Mouse (Mus musculus) T-helper 17 cell (primary cell): ENCODE results near the gene Ccdc51.

ENCODE experiments used
- in situ Hi-C, 2 experiments: fragments of 300-600 bp; cut with MboI, MseI; formaldehyde crosslinking; loops; 1 replicate in 1 of 2; 2 replicates in 1 of 2; pipeline ENCODE4 v1.15.1; 2025; ENCODE audit warnings: high pct_unique_total_duplicates in 2 of 2

The Ccdc51 gene

GRCm38 (mm10) chr9:109093786-109094552, 11.7 kb downstream of the Ccdc51 start:
- in situ Hi-C loops = loop anchor here in 1 of 2 experiments (25.0 kb wide), 1 partner anchor 1557 kb away; the partner anchor contains the start of genes Cyb561d2, Nprl2, Tmem115 and Zmynd10

GRCm38 (mm10) chr9:109094553-109095136, 12.4 kb downstream of the Ccdc51 start:
- in situ Hi-C loops = loop anchor here in 1 of 2 experiments (25.0 kb wide), 1 partner anchor 1557 kb away; the partner anchor contains the start of genes Cyb561d2, Nprl2, Tmem115 and Zmynd10

GRCm38 (mm10) chr9:109095137-109095982, 13.1 kb downstream of the Ccdc51 start, which contains the start of gene Plxnb1:
TSS of gene Plxnb1 (plus strand) at chr9:109095389.
- in situ Hi-C loops = loop anchor here in 1 of 2 experiments (25.0 kb wide), 1 partner anchor 1558 kb away; the partner anchor contains the start of genes Cyb561d2, Nprl2, Tmem115 and Zmynd10

GRCm38 (mm10) chr9:109096251-109096661, 14.0 kb downstream of the Ccdc51 start:
- in situ Hi-C loops = loop anchor here in 1 of 2 experiments (25.0 kb wide), 1 partner anchor 1559 kb away; the partner anchor contains the start of genes Cyb561d2, Nprl2, Tmem115 and Zmynd10

- in situ Hi-C loops = loop anchor here in 1 of 2 experiments (25.0 kb wide), 1 partner anchor 1560 kb away; the partner anchor contains the start of genes Cyb561d2, Nprl2, Tmem115 and Zmynd10
Measured at GRCm38 (mm10) chr9:109096856-109097255, 14.6 kb downstream of the Ccdc51 start.

DNA sequence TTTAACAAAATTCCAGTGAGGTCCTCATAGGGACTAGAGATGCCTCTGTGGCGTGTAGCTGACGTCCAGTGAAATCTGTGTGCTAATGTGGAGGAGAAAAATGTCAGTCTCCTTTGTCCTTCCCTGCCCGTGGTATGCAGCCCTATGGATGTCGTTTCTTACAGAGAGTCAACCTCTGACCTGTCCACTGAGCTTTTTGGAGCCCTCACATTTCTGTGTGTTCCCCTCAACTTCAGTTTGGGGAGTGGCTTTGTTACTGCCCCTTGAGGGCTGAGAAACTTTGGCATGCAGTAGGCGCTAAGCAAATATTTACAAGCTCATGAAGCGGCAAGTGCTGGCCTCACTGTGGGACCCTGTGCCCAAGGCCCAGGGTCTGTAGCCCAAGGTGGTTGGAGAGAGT, 15.0 kb downstream of the Ccdc51 start:
- in situ Hi-C loops = loop anchor here in 1 of 2 experiments (25.0 kb wide), 1 partner anchor 1560 kb away; the partner anchor contains the start of genes Cyb561d2, Nprl2, Tmem115 and Zmynd10

- in situ Hi-C loops = loop anchor here in 1 of 2 experiments (25.0 kb wide), 1 partner anchor 1561 kb away; the partner anchor contains the start of genes Cyb561d2, Nprl2, Tmem115 and Zmynd10
Measured at GRCm38 (mm10) chr9:109097831-109098230, 15.5 kb downstream of the Ccdc51 start.

- in situ Hi-C loops = loop anchor here in 1 of 2 experiments (25.0 kb wide), 1 partner anchor 1561 kb away; the partner anchor contains the start of genes Cyb561d2, Nprl2, Tmem115 and Zmynd10
Measured at GRCm38 (mm10) chr9:109098366-109098765, 16.1 kb downstream of the Ccdc51 start.

- in situ Hi-C loops = loop anchor here in 1 of 2 experiments (25.0 kb wide), 1 partner anchor 1562 kb away; the partner anchor contains the start of genes Cyb561d2, Nprl2, Tmem115 and Zmynd10
Measured at GRCm38 (mm10) chr9:109098969-109099368, 16.7 kb downstream of the Ccdc51 start.

DNA sequence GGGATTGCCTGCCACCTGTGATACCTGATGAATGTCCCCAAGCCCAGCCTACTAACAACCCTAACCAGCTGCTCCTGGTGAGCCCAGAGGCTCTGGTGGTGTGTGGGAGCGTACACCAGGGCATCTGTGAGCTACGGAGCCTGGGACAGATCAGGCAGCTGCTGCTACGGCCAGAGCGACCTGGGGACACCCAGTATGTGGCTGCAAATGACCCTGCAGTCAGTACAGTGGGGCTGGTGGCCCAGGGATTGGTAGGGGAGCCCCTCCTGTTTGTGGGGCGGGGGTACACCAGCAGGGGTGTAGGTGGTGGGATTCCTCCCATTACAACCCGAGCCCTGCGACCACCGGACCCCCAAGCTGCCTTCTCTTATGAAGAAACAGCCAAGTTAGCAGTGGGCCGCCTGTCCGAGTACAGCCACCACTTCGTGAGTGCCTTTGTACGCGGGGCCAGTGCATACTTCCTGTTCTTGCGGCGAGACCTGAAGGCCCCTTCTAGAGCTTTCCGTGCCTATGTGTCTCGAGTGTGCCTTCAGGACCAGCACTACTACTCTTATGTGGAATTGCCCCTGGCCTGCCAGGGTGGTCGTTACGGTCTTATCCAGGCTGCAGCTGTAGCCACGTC, 18.1 kb downstream of the Ccdc51 start:
- in situ Hi-C loops = no loop called here

GRCm38 (mm10) chr9:109101933-109102445, 19.7 kb downstream of the Ccdc51 start:
- in situ Hi-C loops = no loop called here

DNA sequence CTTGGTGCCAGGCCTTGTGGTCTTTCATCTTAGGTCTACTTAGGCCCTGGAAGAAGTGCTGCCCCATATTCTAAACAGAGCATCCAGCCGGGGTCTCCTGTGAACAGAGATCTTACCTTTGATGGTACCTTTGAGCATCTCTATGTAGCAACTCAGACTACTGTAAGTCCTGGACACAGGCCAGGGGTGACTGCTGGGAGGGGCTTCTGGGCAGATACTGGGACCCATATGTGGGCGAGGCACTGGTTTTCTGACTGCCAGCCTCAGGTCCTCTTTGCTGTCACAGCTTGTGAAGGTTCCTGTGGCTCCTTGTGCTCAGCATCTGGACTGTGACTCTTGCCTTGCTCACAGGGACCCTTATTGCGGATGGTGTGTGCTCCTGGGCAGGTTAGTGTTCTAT, 20.2 kb downstream of the Ccdc51 start:
- in situ Hi-C loops = no loop called here

DNA sequence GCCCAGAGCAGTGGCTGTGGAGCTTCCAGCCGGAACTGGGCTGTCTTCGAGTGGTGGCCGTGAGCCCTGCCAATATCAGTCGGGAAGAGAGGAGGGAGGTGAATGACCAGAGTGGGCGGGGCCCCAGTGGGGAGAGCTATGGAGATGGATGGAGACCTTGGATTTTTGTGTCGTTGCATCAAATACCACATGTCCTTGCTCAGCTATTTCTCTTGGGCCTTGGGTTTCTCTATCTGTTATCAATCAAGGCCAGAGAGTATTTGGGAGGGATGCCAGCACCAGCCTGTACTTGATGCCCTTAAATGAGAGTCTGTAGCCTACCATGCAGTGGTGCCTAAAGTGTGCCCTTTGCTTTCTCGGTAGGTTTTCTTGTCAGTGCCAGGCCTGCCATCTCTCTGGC, 21.0 kb downstream of the Ccdc51 start:
- in situ Hi-C loops = no loop called here

- in situ Hi-C loops = no loop called here
Measured at GRCm38 (mm10) chr9:109104083-109104482, 21.8 kb downstream of the Ccdc51 start.

GRCm38 (mm10) chr9:109105011-109105410, 22.7 kb downstream of the Ccdc51 start:
- in situ Hi-C loops = no loop called here

DNA sequence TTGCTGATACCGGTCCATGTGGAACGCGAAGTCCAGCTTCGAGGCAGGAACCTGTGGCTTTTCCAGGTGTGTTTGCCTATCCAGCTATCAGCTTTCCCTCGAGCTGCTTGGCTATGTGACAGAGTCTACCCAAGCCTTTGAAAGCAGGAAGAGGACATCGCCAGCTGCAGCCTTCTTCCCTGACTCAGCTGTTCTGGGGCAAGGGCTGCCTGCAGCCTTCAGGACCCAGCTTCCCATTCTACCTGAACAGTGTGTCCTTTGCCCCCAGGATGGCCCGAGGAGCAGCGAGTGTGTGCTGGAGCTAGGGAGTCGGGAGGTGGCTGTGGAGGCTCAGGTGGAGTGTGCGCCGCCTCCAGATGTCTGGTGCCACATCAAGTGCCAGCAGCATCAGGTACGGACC, 23.4 kb downstream of the Ccdc51 start:
- in situ Hi-C loops = no loop called here

DNA sequence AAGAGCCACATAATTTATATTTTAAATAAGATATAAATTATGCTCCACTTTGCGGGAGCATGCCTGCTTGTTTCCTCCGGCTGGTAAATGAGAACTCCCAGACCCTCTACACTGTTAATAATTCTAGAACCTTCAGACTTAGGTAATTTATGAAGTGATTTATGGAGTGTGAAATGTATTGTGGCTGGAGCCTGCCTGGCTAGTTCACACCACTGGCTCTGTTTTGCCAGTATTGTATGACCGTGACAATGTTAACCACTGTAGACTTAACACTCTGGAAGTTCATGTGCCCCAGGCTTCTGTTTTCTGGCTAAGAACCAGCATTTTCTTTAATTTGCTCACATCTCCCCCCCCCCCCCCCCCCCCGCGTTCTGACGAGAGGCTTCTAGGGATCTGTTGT, 25.0 kb downstream of the Ccdc51 start:
- in situ Hi-C loops = no loop called here

DNA sequence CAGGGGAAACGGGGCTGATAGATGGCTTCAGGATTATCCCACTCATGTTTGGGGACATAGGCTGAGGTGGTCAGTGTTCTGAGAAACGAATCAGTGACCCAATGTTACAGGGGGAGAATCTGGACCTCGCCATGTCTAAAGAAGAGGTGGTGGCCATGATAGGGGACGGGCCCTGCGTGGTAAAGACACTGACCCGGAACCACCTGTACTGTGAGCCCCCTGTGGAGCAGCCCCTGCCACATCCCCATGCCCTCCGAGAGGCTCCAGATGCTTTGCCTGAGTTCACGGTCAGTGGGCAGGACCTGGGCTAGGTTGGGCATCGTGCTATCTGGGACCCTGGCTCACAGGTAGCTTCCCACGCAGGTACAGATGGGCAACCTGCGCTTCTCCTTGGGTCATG, 27.9 kb downstream of the Ccdc51 start:
- in situ Hi-C loops = no loop called here

GRCm38 (mm10) chr9:109111101-109111500, 28.8 kb downstream of the Ccdc51 start:
- in situ Hi-C loops = no loop called here

- in situ Hi-C loops = no loop called here
Measured at GRCm38 (mm10) chr9:109111591-109111990, 29.3 kb downstream of the Ccdc51 start.
